Mouse (Mus musculus) testis, adult 2 months (tissue): ENCODE measurements around the gene AU041133. TPM values are rescaled to one million over a fixed set of nuclear protein-coding genes. Genes with fewer than 3 reads are reported as not detected.
A peak's percentile ranks its signal among the peaks of the same experiment; 100 is the strongest.
"Not testable (repeated sequence)": the region's sequence is repeated elsewhere in the genome, so short reads cannot be mapped to it uniquely, and the experiment has no call there.

Experiments used
- H3K27ac ChIP-seq: fragments of 200-500 bp; 2 replicates; pipeline ENCODE4 v1.5.1; 2012; ENCODE audit warnings: low read depth, low read length; ENCODE audit not compliant: control insufficient read depth, insufficient read depth
- H3K27me3 ChIP-seq: fragments of 200-500 bp; 2 replicates; pipeline ENCODE4 v1.6.1; 2012; ENCODE audit warnings: mild to moderate bottlenecking, low read length, moderate library complexity; ENCODE audit not compliant: control insufficient read depth, insufficient read depth
- H3K36me3 ChIP-seq: fragments of 200-500 bp; 2 replicates; pipeline ENCODE4 v1.6.1; 2012; ENCODE audit warnings: mild to moderate bottlenecking, low read length; ENCODE audit not compliant: control insufficient read depth, insufficient read depth
- H3K4me1 ChIP-seq: fragments of 200-500 bp; 2 replicates; pipeline ENCODE4 v1.6.1; 2012; ENCODE audit warnings: low read length; ENCODE audit not compliant: control insufficient read depth, insufficient read depth
- H3K4me3 ChIP-seq: fragments of 200-500 bp; 2 replicates; pipeline ENCODE4 v1.5.1; 2012; ENCODE audit warnings: low read depth, mild to moderate bottlenecking, low read length, moderate library complexity, mixed read lengths; ENCODE audit not compliant: control insufficient read depth
- CTCF ChIP-seq: fragments of 200-500 bp; IDR thresholded peaks from 2 replicates; pipeline ENCODE4 v1.5.1; 2012; ENCODE audit warnings: low read depth, mild to moderate bottlenecking, inconsistent platforms, low read length, moderate library complexity; ENCODE audit not compliant: control insufficient read depth, insufficient read depth, insufficient replicate concordance
- POLR2A ChIP-seq: fragments of 200-500 bp; IDR thresholded peaks from 2 replicates; pipeline ENCODE4 v1.6.1; 2012; ENCODE audit warnings: low read depth, mild to moderate bottlenecking, inconsistent platforms, low read length, moderate library complexity; ENCODE audit not compliant: control insufficient read depth
- polyA plus RNA-seq: library from polyadenylated mRNA; depleted of rRNA; stranded (reverse); fragments of >200 nt; gene quantifications from 2 replicates; pipeline ENCODE4 v1.2.3, GENCODE M21; 2012; rRNA removed

AU041133 gene
- polyA plus RNA-seq = 0.16 and 0.28 TPM in 2 replicates

DNA sequence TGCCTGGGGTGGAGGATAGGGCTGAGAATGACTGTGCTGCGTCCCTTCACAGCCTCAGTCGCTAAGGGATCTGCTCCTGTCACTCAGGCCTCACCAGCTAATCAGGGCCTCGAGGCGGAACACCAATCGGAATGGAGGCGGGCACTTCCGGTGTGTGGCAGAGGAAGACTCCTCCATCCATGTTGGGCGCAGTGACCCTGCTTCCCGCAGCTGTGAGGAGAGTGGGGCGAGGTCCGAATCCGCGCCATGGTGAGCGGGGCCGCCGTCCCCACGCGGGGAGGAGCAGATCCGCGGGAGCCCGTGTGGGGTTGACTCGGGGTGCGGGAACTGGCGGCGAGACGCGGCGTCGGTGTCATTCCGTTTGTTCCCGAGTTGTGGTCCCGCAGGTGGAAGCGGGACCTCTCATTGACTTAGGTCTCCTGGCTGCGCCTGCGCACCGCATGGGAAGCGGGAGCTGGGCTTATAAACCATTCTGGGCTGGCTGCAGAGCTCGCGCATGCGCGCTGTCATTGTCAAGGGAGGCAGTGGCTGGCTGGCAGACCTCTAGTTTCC is at the start of gene AU041133:
AU041133 (plus strand) TSS at position 164 of the 552 bp plus-strand sequence.
- Histone ChIP-seq H3K36me3 (no peaks in the 10 kb centered on the region), H3K4me3 (peak within 1 kb of the TSS; percentile 92), H3K27ac (peak within 1 kb of the TSS; percentile 33; the same call in 1 of the 2 replicates), H3K4me1 (no peaks in the 10 kb centered on the region), H3K27me3 (no peaks in the 10 kb centered on the region)
- TF ChIP-seq CTCF (no peak), POLR2A (peak; percentile 84)

DNA sequence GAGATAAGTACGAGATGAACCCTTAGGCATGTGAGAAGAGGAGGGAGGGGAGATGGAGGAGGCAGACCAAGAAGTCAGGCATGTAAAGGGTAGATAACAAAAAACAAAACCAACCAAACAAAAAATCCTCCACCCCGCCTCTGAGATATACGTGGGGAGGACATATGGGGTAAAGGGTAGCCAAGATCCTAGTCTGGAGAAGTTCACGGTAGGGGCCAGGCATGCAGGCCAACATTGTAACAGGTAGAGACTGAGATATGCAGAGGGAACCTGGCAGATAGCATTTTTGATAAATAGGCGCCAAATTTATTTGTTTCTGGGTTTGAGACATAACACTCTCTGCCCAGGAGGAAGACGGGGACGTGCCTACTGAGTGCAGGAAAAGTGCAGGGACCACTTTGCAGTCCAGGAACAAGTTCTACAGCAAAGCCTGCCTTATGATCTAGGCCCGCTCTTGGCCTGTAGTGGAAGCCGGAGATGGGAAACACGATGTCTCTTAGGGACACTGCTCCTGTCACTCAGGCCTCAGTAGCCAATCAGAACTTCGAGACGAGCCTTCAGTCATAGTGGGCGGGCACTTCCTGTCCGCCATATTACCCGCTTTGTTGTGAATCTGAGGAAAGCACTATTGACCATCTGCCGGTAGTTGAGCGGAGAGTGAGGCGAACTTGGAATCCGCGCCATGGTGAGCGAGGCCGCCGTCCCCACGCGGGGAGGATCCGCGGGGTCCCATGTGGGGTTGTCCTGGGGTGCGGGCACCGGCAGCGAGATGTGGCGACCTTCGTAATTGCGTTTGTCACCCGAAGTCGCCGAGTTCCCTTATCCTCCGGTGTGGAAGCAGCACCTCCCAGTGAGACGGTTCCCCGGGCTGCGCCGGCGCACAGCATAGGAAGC is 44.8 kb upstream of the AU041133 start, which contains the start of gene BC024063:
BC024063 (plus strand) TSS at position 626 of the 894 bp plus-strand sequence.
- Histone ChIP-seq H3K27ac (peak within 1 kb of the TSS; percentile 88), H3K4me3 (peak within 1 kb of the TSS; percentile 94)
- H3K27me3 ChIP-seq, H3K4me1 ChIP-seq, H3K36me3 ChIP-seq: not testable (repeated sequence)
- TF ChIP-seq POLR2A = peak; percentile 47; the same call in 1 of the 2 replicates

- Histone ChIP-seq H3K27ac (peak overlapping the region; percentile 88), H3K4me3 (peak overlapping the region; percentile 94)
- not testable (repeated sequence) for H3K36me3 ChIP-seq, H3K27me3 ChIP-seq, H3K4me1 ChIP-seq
Measured at GRCm38 (mm10) chr10:82083622-82083971, 44.2 kb upstream of the AU041133 start.

GRCm38 (mm10) chr10:82117206-82117605 is 10.6 kb upstream of the AU041133 start:
- no peak overlapping the region for H3K4me3 ChIP-seq
- no peaks in the 10 kb centered on the region for H3K36me3 ChIP-seq
- H3K27ac ChIP-seq = no peak overlapping the region
- H3K27me3 ChIP-seq = no peaks in the 10 kb centered on the region
- H3K4me1 ChIP-seq = no peaks in the 10 kb centered on the region
- TF ChIP-seq CTCF (no peak), POLR2A (no peak)

DNA sequence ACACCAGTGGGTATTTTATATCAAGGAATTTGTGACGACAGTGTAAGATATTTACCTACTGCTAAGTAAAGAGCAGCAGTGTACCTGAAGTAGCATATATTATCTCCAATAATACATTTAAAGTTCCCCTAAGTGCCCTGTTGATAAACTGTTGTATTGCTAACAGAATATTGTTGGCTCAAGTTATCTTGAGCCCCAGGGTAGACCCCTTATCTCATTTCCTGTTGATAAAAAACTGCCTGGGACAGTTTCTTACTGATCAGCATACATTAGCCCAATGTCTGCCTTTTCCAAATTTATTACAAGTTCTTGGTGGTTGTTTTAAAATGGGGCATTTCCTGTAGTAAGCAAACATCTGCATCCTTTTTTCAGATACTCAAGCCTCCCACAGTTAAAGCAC is 17.5 kb downstream of the AU041133 start:
- Histone ChIP-seq H3K4me1 (no peaks in the 10 kb centered on the region), H3K27ac (no peak overlapping the region), H3K27me3 (no peaks in the 10 kb centered on the region), H3K4me3 (no peak overlapping the region), H3K36me3 (no peaks in the 10 kb centered on the region)
- TF ChIP-seq POLR2A (no peak), CTCF (no peak)

GRCm38 (mm10) chr10:82147571-82147970 is 19.8 kb downstream of the AU041133 start:
- H3K36me3 ChIP-seq = no peaks in the 10 kb centered on the region
- no peak for TF ChIP-seq CTCF
- no peak for TF ChIP-seq POLR2A
- no peak overlapping the region for H3K27ac ChIP-seq
- H3K27me3 ChIP-seq = no peaks in the 10 kb centered on the region
- no peak overlapping the region for H3K4me3 ChIP-seq
- no peaks in the 10 kb centered on the region for H3K4me1 ChIP-seq

DNA sequence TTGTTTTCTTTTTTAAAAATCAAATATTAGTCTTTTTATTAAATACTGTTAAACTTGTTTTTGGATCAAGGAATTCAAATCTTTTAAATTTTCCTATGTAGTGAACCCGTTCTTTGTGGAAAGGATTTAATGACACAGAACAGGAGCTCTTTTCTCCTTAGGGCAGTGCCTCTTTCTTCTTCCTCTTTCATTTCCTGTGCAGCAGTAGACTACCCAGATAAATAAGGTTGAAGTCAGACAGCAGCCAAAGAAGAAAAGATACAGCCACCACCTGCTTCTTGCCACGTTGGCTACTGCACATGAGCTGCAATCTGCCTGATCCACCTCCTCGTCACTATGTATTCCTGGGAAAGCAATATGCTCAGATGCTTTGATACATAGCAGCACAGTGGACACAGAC is 40.0 kb downstream of the AU041133 start:
- H3K4me1 ChIP-seq = no peaks in the 10 kb centered on the region
- no peaks in the 10 kb centered on the region for H3K36me3 ChIP-seq
- no peaks in the 10 kb centered on the region for H3K27me3 ChIP-seq
- no peak overlapping the region for H3K27ac ChIP-seq
- TF ChIP-seq CTCF (no peak), POLR2A (no peak)
- no peak overlapping the region for H3K4me3 ChIP-seq
